Mouse (Mus musculus): ENCODE measurements around the gene Ankrd65.

The Ankrd65 gene

GRCm38 (mm10) chr4:155812665-155813181, 22.5 kb downstream of the Ankrd65 start:
- peak in 1 of 2 experiments; percentile 40 for DNase-seq (ENCODE audit: low spot score in 2 of 2)

- no peak for DNase-seq (ENCODE audit: low spot score in 2 of 2)
These were observed 27.3 kb downstream of the Ankrd65 start for GRCm38 (mm10) chr4:155817533-155817932.

- DNase-seq (ENCODE audit: low spot score in 2 of 2) = no peak
These were observed 30.8 kb downstream of the Ankrd65 start for GRCm38 (mm10) chr4:155821025-155821424.

- no peak for DNase-seq (ENCODE audit: low spot score in 2 of 2)
These were observed 33.2 kb downstream of the Ankrd65 start for GRCm38 (mm10) chr4:155823443-155823842.

GRCm38 (mm10) chr4:155829866-155830265, 39.6 kb downstream of the Ankrd65 start:
- DNase-seq (ENCODE audit: low spot score in 2 of 2) = no peak

- no peak for DNase-seq (ENCODE audit: low spot score in 2 of 2)
These were observed 40.4 kb downstream of the Ankrd65 start for GRCm38 (mm10) chr4:155830596-155830995.

GRCm38 (mm10) chr4:155831205-155831766, 41.0 kb downstream of the Ankrd65 start, which contains the start of gene Aurkaip1:
Gene Aurkaip1, plus strand, starts transcription at chr4:155831272.
- DNase-seq (ENCODE audit: low spot score in 2 of 2) = peak; percentile 97 to 99

GRCm38 (mm10) chr4:155831831-155832230, 41.6 kb downstream of the Ankrd65 start:
- DNase-seq (ENCODE audit: low spot score in 2 of 2) = no peak

GRCm38 (mm10) chr4:155832321-155832720, 42.1 kb downstream of the Ankrd65 start:
- no peak for DNase-seq (ENCODE audit: low spot score in 2 of 2)

- DNase-seq (ENCODE audit: low spot score in 2 of 2) = no peak
These were observed 43.0 kb downstream of the Ankrd65 start for GRCm38 (mm10) chr4:155833234-155833633.

GRCm38 (mm10) chr4:155833836-155834235, 43.6 kb downstream of the Ankrd65 start:
- DNase-seq (ENCODE audit: low spot score in 2 of 2) = peak in 1 of 2 experiments; percentile 69

GRCm38 (mm10) chr4:155837404-155838010, 47.3 kb downstream of the Ankrd65 start:
- DNase-seq (ENCODE audit: low spot score in 2 of 2) = no peak

- DNase-seq (ENCODE audit: low spot score in 2 of 2) = no peak
These were observed 48.2 kb downstream of the Ankrd65 start for GRCm38 (mm10) chr4:155838187-155839153.

GRCm38 (mm10) chr4:155839483-155839910, 49.3 kb downstream of the Ankrd65 start, which contains the start of gene Mxra8:
Gene Mxra8, plus strand, starts transcription at chr4:155839680.
- peak in 1 of 2 experiments; percentile 46 for DNase-seq (ENCODE audit: low spot score in 2 of 2)

GRCm38 (mm10) chr4:155840076-155841002, 50.1 kb downstream of the Ankrd65 start:
- no peak for DNase-seq (ENCODE audit: low spot score in 2 of 2)

- peak in 1 of 2 experiments; percentile 34 for DNase-seq (ENCODE audit: low spot score in 2 of 2)
These were observed 50.8 kb downstream of the Ankrd65 start for GRCm38 (mm10) chr4:155841003-155841454.

- no peak for DNase-seq (ENCODE audit: low spot score in 2 of 2)
These were observed 51.5 kb downstream of the Ankrd65 start for GRCm38 (mm10) chr4:155841651-155842270.

GRCm38 (mm10) chr4:155843231-155843630, 53.0 kb downstream of the Ankrd65 start:
- DNase-seq (ENCODE audit: low spot score in 2 of 2) = no peak

- DNase-seq (ENCODE audit: low spot score in 2 of 2) = peak; percentile 97 to 98
These were observed 56.8 kb downstream of the Ankrd65 start, which contains the start of gene Dvl1 for GRCm38 (mm10) chr4:155846871-155847578. Gene Dvl1, plus strand, starts transcription at chr4:155847402.

Measured in cerebellum, postnatal 4 days (tissue).